Mouse (Mus musculus) kidney, embryonic 14.5 days (tissue): ENCODE data around the gene Gm45623. TPM values are rescaled to one million over a fixed set of nuclear protein-coding genes. Genes with fewer than 3 reads are reported as not detected.

ENCODE experiments used
- ATAC-seq: fragments of 200-750 bp; cut with Nextera tagmentation; 2 replicates; pipeline ENCODE4 v1.8.0; 2017; ENCODE audit warnings: moderate number of reproducible peaks, mild to moderate bottlenecking, moderate TSS enrichment, moderate library complexity; ENCODE audit not compliant: low FRiP score, low TSS enrichment
- H3K27ac ChIP-seq: fragments of 300-500 bp; sonication (generic); 2 replicates; pipeline ENCODE4 v1.5.1; 2014; ENCODE audit warnings: low read depth, mild to moderate bottlenecking, low read length, moderate library complexity, mixed read lengths
- H3K27me3 ChIP-seq: fragments of 300-500 bp; sonication (generic); 2 replicates; pipeline ENCODE4 v1.6.1; 2014; ENCODE audit warnings: mild to moderate bottlenecking, low read length; ENCODE audit not compliant: control insufficient read depth, insufficient read depth
- H3K36me3 ChIP-seq: fragments of 300-500 bp; sonication (generic); 2 replicates; pipeline ENCODE4 v1.6.1; 2014; ENCODE audit warnings: low read length, mixed read lengths; ENCODE audit not compliant: control insufficient read depth, insufficient read depth
- H3K4me1 ChIP-seq: fragments of 300-500 bp; sonication (generic); 2 replicates; pipeline ENCODE4 v1.6.1; 2014; ENCODE audit warnings: low read length, mixed read lengths; ENCODE audit not compliant: control insufficient read depth, insufficient read depth
- H3K4me2 ChIP-seq: fragments of 300-500 bp; sonication (generic); replicated peaks from 2 replicates; pipeline ENCODE4 v1.6.1; 2014; ENCODE audit warnings: low read depth, mild to moderate bottlenecking, low read length
- H3K4me3 ChIP-seq: fragments of 300-500 bp; sonication (generic); 2 replicates; pipeline ENCODE4 v1.5.1; 2014; ENCODE audit warnings: mild to moderate bottlenecking, low read length
- H3K9ac ChIP-seq: fragments of 300-500 bp; sonication (generic); 2 replicates; pipeline ENCODE4 v1.6.1; 2014; ENCODE audit warnings: low read depth, mild to moderate bottlenecking, low read length, moderate library complexity
- H3K9me3 ChIP-seq: fragments of 300-500 bp; sonication (generic); 2 replicates; pipeline ENCODE4 v1.6.1; 2016; ENCODE audit warnings: low read length; ENCODE audit not compliant: control insufficient read depth
- WGBS: fragments of 180-500 bp; shearing (Covaris S2); extraction: QIAGEN DNeasy Blood & Tissue Kit; methylation state at CpG from one replicate; pipeline ENCODE4 v1.1.7; 2014; 5-methylcytosine and 5-hydroxymethylcytosine counted together
- polyA plus RNA-seq: library from polyadenylated mRNA; unstranded; fragments of >200 nt; fragmentation: Nextera tagmentation; extraction: Ambion mirVana; gene quantifications from 2 replicates; pipeline ENCODE4 v1.2.1, GENCODE M21; 2014

The Gm45623 gene
- polyA plus RNA-seq, 1 experiment from 2014 or later = 0.15 TPM

GRCm38 (mm10) chr13:56746739-56747532, 6.7 kb downstream of the Gm45623 start:
- ATAC-seq = no peak
- Histone ChIP-seq H3K4me3 (no peak overlapping the region), H3K27me3 (peaks cover 8% of the 10 kb centered on the region), H3K27ac (no peak overlapping the region), H3K4me1 (no peaks in the 10 kb centered on the region), H3K4me2 (no peak overlapping the region), H3K9ac (no peak overlapping the region), H3K9me3 (no peaks in the 10 kb centered on the region), H3K36me3 (peaks cover 3% of the 10 kb centered on the region; the same call in 1 of the 2 replicates)
- WGBS = 75% methylated on average over 10 of the region's 10 CpGs

- Histone ChIP-seq H3K9me3 (no peaks in the 10 kb centered on the region), H3K27me3 (no peaks in the 10 kb centered on the region), H3K4me1 (no peaks in the 10 kb centered on the region), H3K9ac (no peak overlapping the region), H3K36me3 (peaks cover 37% of the 10 kb centered on the region), H3K27ac (no peak overlapping the region), H3K4me3 (no peak overlapping the region), H3K4me2 (no peak overlapping the region)
- 89% methylated on average over 6 of the region's 6 CpGs for WGBS
- no peak for ATAC-seq
Observed at GRCm38 (mm10) chr13:56742325-56742901, 11.2 kb downstream of the Gm45623 start.

DNA sequence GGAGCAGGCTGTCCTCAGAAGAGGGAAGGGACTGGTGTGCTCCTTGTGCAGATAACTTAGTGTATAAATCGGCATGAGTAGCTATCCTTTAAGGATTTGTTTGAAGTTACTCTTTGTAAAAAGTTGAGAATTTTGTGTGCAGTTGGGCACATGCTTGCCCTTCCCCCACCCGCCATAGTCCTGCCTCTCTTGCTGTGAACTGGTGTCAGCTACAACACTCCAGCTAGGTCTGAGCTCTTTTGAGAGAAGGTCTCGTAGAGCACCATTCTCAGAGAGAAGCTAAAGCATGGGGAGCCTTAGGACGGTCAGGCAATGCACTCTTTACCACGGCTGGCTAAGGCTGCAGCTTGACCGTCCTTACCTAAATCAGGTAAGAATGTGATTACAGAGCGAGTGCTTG, 11.9 kb downstream of the Gm45623 start:
- no peak overlapping the region for H3K9ac ChIP-seq
- ATAC-seq = no peak

DNA sequence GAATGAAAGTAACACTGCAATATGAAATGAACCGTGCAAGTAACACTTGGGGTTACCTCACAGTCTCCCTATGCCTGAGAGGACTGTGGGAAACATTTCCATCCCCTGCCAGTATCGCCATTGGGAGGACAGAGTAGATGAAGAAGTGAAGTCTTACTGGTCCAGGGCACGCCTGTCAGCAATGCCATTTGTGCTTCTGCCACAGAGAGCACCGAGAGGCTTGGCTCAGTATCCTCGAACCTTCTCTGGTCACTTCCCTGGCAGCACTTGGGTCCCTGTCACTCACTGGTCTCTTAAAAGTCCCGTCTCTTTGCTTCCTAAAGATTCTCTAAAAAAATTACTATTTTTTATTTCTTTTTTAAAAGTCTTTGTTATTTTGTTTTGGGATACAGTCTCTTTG, 13.1 kb downstream of the Gm45623 start:
- no peak overlapping the region for H3K27ac ChIP-seq
- no peaks in the 10 kb centered on the region for H3K4me1 ChIP-seq
- no peak overlapping the region for H3K4me2 ChIP-seq
- WGBS = 93% methylated on average over 6 of the region's 6 CpGs
- no peak overlapping the region for H3K9ac ChIP-seq
- H3K27me3 ChIP-seq = no peaks in the 10 kb centered on the region
- H3K4me3 ChIP-seq = no peak overlapping the region
- H3K36me3 ChIP-seq = peaks cover 55% of the 10 kb centered on the region
- no peak for ATAC-seq
- H3K9me3 ChIP-seq = no peaks in the 10 kb centered on the region

More for the DNA sequence above, 11.9 kb downstream of the Gm45623 start:
- Histone ChIP-seq H3K4me1 (no peaks in the 10 kb centered on the region), H3K27ac (no peak overlapping the region), H3K36me3 (peaks cover 44% of the 10 kb centered on the region), H3K4me3 (no peak overlapping the region), H3K4me2 (no peak overlapping the region), H3K27me3 (no peaks in the 10 kb centered on the region), H3K9me3 (no peaks in the 10 kb centered on the region)
- WGBS = 90% methylated on average over 7 of the region's 7 CpGs

GRCm38 (mm10) chr13:56739556-56739955, 14.1 kb downstream of the Gm45623 start:
- no peak for ATAC-seq
- Histone ChIP-seq H3K9me3 (no peaks in the 10 kb centered on the region), H3K4me2 (no peak overlapping the region), H3K4me3 (no peak overlapping the region), H3K9ac (no peak overlapping the region), H3K36me3 (peaks cover 63% of the 10 kb centered on the region), H3K27me3 (no peaks in the 10 kb centered on the region), H3K27ac (no peak overlapping the region), H3K4me1 (no peaks in the 10 kb centered on the region)
- WGBS = 92% methylated on average over 5 of the region's 5 CpGs

GRCm38 (mm10) chr13:56735212-56735875, 18.3 kb downstream of the Gm45623 start:
- H3K4me3 ChIP-seq = no peak overlapping the region
- no peak for ATAC-seq
- H3K27ac ChIP-seq = no peak overlapping the region
- H3K4me1 ChIP-seq = no peaks in the 10 kb centered on the region
- H3K27me3 ChIP-seq = no peaks in the 10 kb centered on the region
- peaks cover 90% of the 10 kb centered on the region for H3K36me3 ChIP-seq
- no peak overlapping the region for H3K9ac ChIP-seq
- no peaks in the 10 kb centered on the region for H3K9me3 ChIP-seq
- 48% methylated on average over 6 of the region's 6 CpGs for WGBS
- H3K4me2 ChIP-seq = no peak overlapping the region

GRCm38 (mm10) chr13:56734617-56735016, 19.0 kb downstream of the Gm45623 start:
- Histone ChIP-seq H3K9ac (no peak overlapping the region), H3K4me1 (no peaks in the 10 kb centered on the region), H3K27me3 (no peaks in the 10 kb centered on the region), H3K4me3 (no peak overlapping the region), H3K9me3 (no peaks in the 10 kb centered on the region), H3K36me3 (peaks cover 92% of the 10 kb centered on the region), H3K4me2 (no peak overlapping the region), H3K27ac (no peak overlapping the region)
- WGBS = 81% methylated on average over 4 of the region's 4 CpGs
- ATAC-seq = no peak

GRCm38 (mm10) chr13:56729046-56729445, 24.6 kb downstream of the Gm45623 start:
- H3K4me2 ChIP-seq = no peak overlapping the region

GRCm38 (mm10) chr13:56726551-56726950, 27.1 kb downstream of the Gm45623 start:
- Histone ChIP-seq H3K9ac (no peak overlapping the region), H3K36me3 (peaks cover 82% of the 10 kb centered on the region), H3K27ac (no peak overlapping the region), H3K4me1 (no peaks in the 10 kb centered on the region), H3K4me3 (no peak overlapping the region), H3K27me3 (no peaks in the 10 kb centered on the region), H3K4me2 (no peak overlapping the region), H3K9me3 (no peaks in the 10 kb centered on the region)
- ATAC-seq = no peak
- 88% methylated on average over 4 of the region's 4 CpGs for WGBS

More at GRCm38 (mm10) chr13:56729046-56729445, 24.6 kb downstream of the Gm45623 start:
- no peaks in the 10 kb centered on the region for H3K4me1 ChIP-seq
- peaks cover 94% of the 10 kb centered on the region for H3K36me3 ChIP-seq
- no peak for ATAC-seq
- no peaks in the 10 kb centered on the region for H3K9me3 ChIP-seq
- no peak overlapping the region for H3K9ac ChIP-seq
- no peaks in the 10 kb centered on the region for H3K27me3 ChIP-seq
- no peak overlapping the region for H3K27ac ChIP-seq
- 92% methylated on average over 7 of the region's 7 CpGs for WGBS
- no peak overlapping the region for H3K4me3 ChIP-seq
